Mouse (Mus musculus) ES-Bruce4 (cell line): ENCODE data around the gene Nrg4. TPM values are rescaled to one million over a fixed set of nuclear protein-coding genes. Genes with fewer than 3 reads are reported as not detected.

ENCODE experiments used
- H3K27ac ChIP-seq: 2 replicates; pipeline ENCODE4 v1.5.1; 2012; ENCODE audit warnings: low read length, inconsistent platforms; ENCODE audit not compliant: insufficient read depth
- H3K27me3 ChIP-seq: 2 replicates; pipeline ENCODE4 v1.6.1; 2012; ENCODE audit warnings: mild to moderate bottlenecking, low read length, inconsistent platforms; ENCODE audit not compliant: control insufficient read depth, poor library complexity, insufficient read depth, severe bottlenecking
- H3K36me3 ChIP-seq: 2 replicates; pipeline ENCODE4 v1.6.1; 2012; ENCODE audit warnings: inconsistent platforms, mild to moderate bottlenecking, low read length, moderate library complexity; ENCODE audit not compliant: control insufficient read depth, poor library complexity, insufficient read depth, severe bottlenecking
- H3K4me1 ChIP-seq: one replicate; pipeline ENCODE4 v1.8.1; 2011; ENCODE audit warnings: low read length; ENCODE audit not compliant: control insufficient read depth, insufficient read depth
- H3K4me3 ChIP-seq: 2 replicates; pipeline ENCODE4 v1.5.1; 2011; ENCODE audit warnings: low read depth, mild to moderate bottlenecking, low read length
- H3K9ac ChIP-seq: 2 replicates; pipeline ENCODE4 v1.6.1; 2012; ENCODE audit warnings: low read depth, mild to moderate bottlenecking, inconsistent platforms; ENCODE audit not compliant: poor library complexity, severe bottlenecking
- H3K9me3 ChIP-seq: replicated peaks from 2 replicates; pipeline ENCODE4 v1.6.1; 2012; ENCODE audit warnings: mild to moderate bottlenecking, low read length, inconsistent platforms; ENCODE audit not compliant: control insufficient read depth, poor library complexity, insufficient read depth, severe bottlenecking
- CTCF ChIP-seq: IDR thresholded peaks from one replicate; pipeline ENCODE4 v1.8.1; 2011; ENCODE audit warnings: low read depth, low read length
- EP300 ChIP-seq: IDR thresholded peaks from 2 replicates; pipeline ENCODE4 v1.6.1; 2011; ENCODE audit warnings: low read depth, low read length; ENCODE audit not compliant: insufficient read depth
- POLR2A ChIP-seq: IDR thresholded peaks from one replicate; pipeline ENCODE4 v1.8.1; 2011; ENCODE audit warnings: low read length; ENCODE audit not compliant: insufficient read depth
- polyA plus RNA-seq: library from polyadenylated mRNA; stranded (reverse); fragments of >200 nt; gene quantifications from 2 replicates; pipeline ENCODE4 v1.2.4, GENCODE M21; 2011; ENCODE audit warnings: low read depth; ENCODE audit not compliant: missing spikeins, insufficient read depth, insufficient read length

The Nrg4 gene
- polyA plus RNA-seq, 1 experiment: 2.8 TPM

- H3K4me1 ChIP-seq: no peaks in the 10 kb centered on the region
- H3K36me3 ChIP-seq: peaks cover 19% of the 10 kb centered on the region
- no peak for TF ChIP-seq POLR2A
- no peak for TF ChIP-seq EP300
- no peak for TF ChIP-seq CTCF
- H3K9me3 ChIP-seq: no peaks in the 10 kb centered on the region
- H3K27me3 ChIP-seq: no peaks in the 10 kb centered on the region
- H3K4me3 ChIP-seq: peak overlapping the region; percentile 10
- peak overlapping the region; percentile 70 for H3K27ac ChIP-seq
- H3K9ac ChIP-seq: peak overlapping the region; percentile 38
These were observed 115.0 kb downstream of the Nrg4 start for GRCm38 (mm10) chr9:55211611-55212010.

- peak within 1 kb of the TSS; percentile 88 for H3K27ac ChIP-seq
- H3K9me3 ChIP-seq: no peaks in the 10 kb centered on the region
- peak within 1 kb of the TSS; percentile 83 for H3K9ac ChIP-seq
- H3K4me3 ChIP-seq: peak within 1 kb of the TSS; percentile 86
- TF ChIP-seq CTCF: no peak
- TF ChIP-seq POLR2A: no peak
- no peak; the same call in 1 of the 2 replicates for TF ChIP-seq EP300
- H3K4me1 ChIP-seq: no peaks in the 10 kb centered on the region
- H3K36me3 ChIP-seq: peaks cover 3% of the 10 kb centered on the region
- H3K27me3 ChIP-seq: no peaks in the 10 kb centered on the region
These were observed 117.7 kb downstream of the Nrg4 start, which contains the start of gene Fbxo22 for GRCm38 (mm10) chr9:55208790-55209481. TSS of gene Fbxo22 (plus strand) at chr9:55208925.

- Histone ChIP-seq H3K27me3 (no peaks in the 10 kb centered on the region), H3K9ac (peak overlapping the region; percentile 83), H3K4me1 (no peaks in the 10 kb centered on the region), H3K36me3 (no peaks in the 10 kb centered on the region; the same call in 1 of the 2 replicates), H3K4me3 (peak overlapping the region; percentile 86), H3K9me3 (no peaks in the 10 kb centered on the region), H3K27ac (peak overlapping the region; percentile 88)
- TF ChIP-seq CTCF (no peak), EP300 (no peak), POLR2A (no peak)
These were observed 118.2 kb downstream of the Nrg4 start for GRCm38 (mm10) chr9:55208458-55208789.

GRCm38 (mm10) chr9:55199348-55199747 is 127.3 kb downstream of the Nrg4 start:
- H3K36me3 ChIP-seq: peaks cover 13% of the 10 kb centered on the region
- TF ChIP-seq CTCF (no peak), POLR2A (no peak)
- no peaks in the 10 kb centered on the region for H3K27me3 ChIP-seq
- H3K4me3 ChIP-seq: no peak overlapping the region
- no peak overlapping the region for H3K9ac ChIP-seq
- no peaks in the 10 kb centered on the region for H3K4me1 ChIP-seq
- H3K9me3 ChIP-seq: no peaks in the 10 kb centered on the region
- no peak overlapping the region for H3K27ac ChIP-seq

GRCm38 (mm10) chr9:55198260-55198659 is 128.4 kb downstream of the Nrg4 start:
- TF ChIP-seq POLR2A (no peak), EP300 (no peak), CTCF (no peak)
- H3K27me3 ChIP-seq: no peaks in the 10 kb centered on the region
- no peak overlapping the region for H3K4me3 ChIP-seq
- H3K9ac ChIP-seq: no peak overlapping the region
- peaks cover 20% of the 10 kb centered on the region for H3K36me3 ChIP-seq
- no peaks in the 10 kb centered on the region for H3K9me3 ChIP-seq
- no peak overlapping the region for H3K27ac ChIP-seq
- no peaks in the 10 kb centered on the region for H3K4me1 ChIP-seq

- Histone ChIP-seq H3K27ac (no peak overlapping the region), H3K4me1 (no peaks in the 10 kb centered on the region), H3K9ac (no peak overlapping the region), H3K4me3 (no peak overlapping the region), H3K9me3 (no peaks in the 10 kb centered on the region), H3K36me3 (peaks cover 23% of the 10 kb centered on the region), H3K27me3 (no peaks in the 10 kb centered on the region)
- TF ChIP-seq POLR2A (no peak), EP300 (no peak), CTCF (no peak)
These were observed 130.8 kb downstream of the Nrg4 start for GRCm38 (mm10) chr9:55195876-55196275.
